Mouse (Mus musculus) splenic B cell, adult 2 months (primary cell): ENCODE measurements around the gene Iqcd.

ENCODE experiments used
- DNase-seq: peaks from one replicate; pipeline ENCODE4 v3.0.0-alpha.2; 2011; ENCODE audit warnings: low read depth, low spot score
- H3K27me3 ChIP-seq: 2 replicates; pipeline ENCODE4 v1.6.1; 2012; ENCODE audit warnings: mild to moderate bottlenecking, low read length, moderate library complexity, mixed read lengths; ENCODE audit not compliant: control insufficient read depth, poor library complexity, insufficient read depth, severe bottlenecking
- H3K36me3 ChIP-seq: 2 replicates; pipeline ENCODE4 v1.6.1; 2012; ENCODE audit warnings: mild to moderate bottlenecking, low read length, moderate library complexity, mixed read lengths; ENCODE audit not compliant: control insufficient read depth, poor library complexity, insufficient read depth, severe bottlenecking

Gene Iqcd

GRCm38 (mm10) chr5:120621078-120621765 is 32.4 kb downstream of the Iqcd start:
- Histone ChIP-seq H3K36me3 (peaks cover 25% of the 10 kb centered on the region), H3K27me3 (no peaks in the 10 kb centered on the region)
- DNase-seq, result peak; percentile 89

GRCm38 (mm10) chr5:120621846-120622197 is 33.0 kb downstream of the Iqcd start:
- Histone ChIP-seq H3K36me3 (peaks cover 26% of the 10 kb centered on the region), H3K27me3 (no peaks in the 10 kb centered on the region)
- DNase-seq, result no peak

- H3K36me3 ChIP-seq, result peaks cover 30% of the 10 kb centered on the region
- peak; percentile 83 for DNase-seq
Observed at GRCm38 (mm10) chr5:120622198-120622851, 33.5 kb downstream of the Iqcd start.

GRCm38 (mm10) chr5:120624427-120624826 is 35.6 kb downstream of the Iqcd start:
- no peak for DNase-seq
- Histone ChIP-seq H3K36me3 (peaks cover 23% of the 10 kb centered on the region), H3K27me3 (no peaks in the 10 kb centered on the region)

More at GRCm38 (mm10) chr5:120622198-120622851, 33.5 kb downstream of the Iqcd start:
- H3K27me3 ChIP-seq, result no peaks in the 10 kb centered on the region

- DNase-seq, result peak; percentile 51
- no peaks in the 10 kb centered on the region for H3K27me3 ChIP-seq
Observed at GRCm38 (mm10) chr5:120626399-120626798, 37.6 kb downstream of the Iqcd start.

GRCm38 (mm10) chr5:120627515-120628300 is 38.9 kb downstream of the Iqcd start:
- peaks cover 21% of the 10 kb centered on the region for H3K36me3 ChIP-seq
- DNase-seq, result no peak
- H3K27me3 ChIP-seq, result no peaks in the 10 kb centered on the region

More at GRCm38 (mm10) chr5:120626399-120626798, 37.6 kb downstream of the Iqcd start:
- H3K36me3 ChIP-seq, result peaks cover 21% of the 10 kb centered on the region

- Histone ChIP-seq H3K27me3 (no peaks in the 10 kb centered on the region), H3K36me3 (peaks cover 17% of the 10 kb centered on the region)
- DNase-seq, result no peak
Observed at GRCm38 (mm10) chr5:120628624-120629023, 39.8 kb downstream of the Iqcd start.

GRCm38 (mm10) chr5:120631128-120631527 is 42.3 kb downstream of the Iqcd start:
- no peak for DNase-seq
- no peaks in the 10 kb centered on the region for H3K27me3 ChIP-seq
- H3K36me3 ChIP-seq, result peaks cover 6% of the 10 kb centered on the region; the same call in 1 of the 2 replicates

GRCm38 (mm10) chr5:120631892-120632291 is 43.1 kb downstream of the Iqcd start:
- peaks cover 4% of the 10 kb centered on the region; the same call in 1 of the 2 replicates for H3K36me3 ChIP-seq
- no peaks in the 10 kb centered on the region for H3K27me3 ChIP-seq
- peak; percentile 40 for DNase-seq

GRCm38 (mm10) chr5:120634131-120634530 is 45.3 kb downstream of the Iqcd start, which contains the start of gene Cfap73:
Gene Cfap73, minus strand, starts transcription at chr5:120634235.
- no peak for DNase-seq
- Histone ChIP-seq H3K36me3 (no peaks in the 10 kb centered on the region), H3K27me3 (no peaks in the 10 kb centered on the region)

GRCm38 (mm10) chr5:120634860-120635259 is 46.0 kb downstream of the Iqcd start:
- no peaks in the 10 kb centered on the region for H3K27me3 ChIP-seq
- peak; percentile 44 for DNase-seq
- no peaks in the 10 kb centered on the region for H3K36me3 ChIP-seq

- no peak for DNase-seq
- H3K36me3 ChIP-seq, result no peaks in the 10 kb centered on the region
- no peaks in the 10 kb centered on the region for H3K27me3 ChIP-seq
Observed at GRCm38 (mm10) chr5:120635633-120636032, 46.8 kb downstream of the Iqcd start.

GRCm38 (mm10) chr5:120640094-120640493 is 51.3 kb downstream of the Iqcd start:
- no peak for DNase-seq
- Histone ChIP-seq H3K27me3 (no peaks in the 10 kb centered on the region), H3K36me3 (no peaks in the 10 kb centered on the region)

GRCm38 (mm10) chr5:120643365-120644085 is 54.7 kb downstream of the Iqcd start:
- Histone ChIP-seq H3K36me3 (no peaks in the 10 kb centered on the region), H3K27me3 (no peaks in the 10 kb centered on the region)
- peak; percentile 43 for DNase-seq
